Mouse (Mus musculus): Measurements from ENCODE around the gene Ccdc61. TPM values are rescaled to one million over a fixed set of nuclear protein-coding genes. Genes with fewer than 3 reads are reported as not detected.

Ccdc61 gene
- 34.8 and 37.2 TPM in 2 replicates for polyA plus RNA-seq (2012; rRNA removed)

GRCm38 (mm10) chr7:18910241-18910831 lies at the start of gene Ccdc61:
Gene Ccdc61, minus strand, starts transcription at chr7:18910415.

GRCm38 (mm10) chr7:18925162-18925938 lies 15.1 kb upstream of the Ccdc61 start, which contains the start of gene Nova2:
Gene Nova2, plus strand, starts transcription at chr7:18925888.

DNA sequence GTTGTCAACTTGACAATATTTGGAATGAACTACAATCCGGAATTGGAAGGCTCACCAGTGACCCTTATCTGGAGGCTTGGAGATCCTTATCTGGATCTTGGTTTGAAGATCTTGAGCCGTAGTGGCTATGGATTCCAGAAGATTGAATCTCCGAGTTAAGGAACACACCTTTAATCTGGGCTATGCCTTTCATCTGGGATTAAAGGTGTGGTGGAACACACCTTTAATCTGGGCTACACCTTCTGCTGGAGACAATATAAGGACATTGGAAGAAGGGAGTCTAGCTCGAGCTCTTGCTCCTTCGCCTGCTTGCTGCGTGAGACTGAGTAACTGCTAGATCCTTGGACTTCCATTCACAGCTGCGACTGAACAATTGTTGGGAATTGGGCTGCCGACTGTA lies 39.2 kb downstream of the Ccdc61 start, which contains the start of gene Pglyrp1:
Gene Pglyrp1 (plus strand): TSS at position 301 of the 400 bp plus-strand sequence.

Other genes with a start within 250 kb of the Ccdc61 start
- not detected in 2 replicates for gene Psg20, start 224.2 kb downstream of the Ccdc61 start, polyA plus RNA-seq (2012; rRNA removed)
- not detected in 2 replicates for gene Psg22, start 192.3 kb downstream of the Ccdc61 start, polyA plus RNA-seq (2012; rRNA removed)
- gene Psg19, start 111.9 kb downstream of the Ccdc61 start, polyA plus RNA-seq (2012; rRNA removed), result 0.02 TPM in 1 of 2 replicates, not detected in the other
- gene Psg17, start 88.8 kb downstream of the Ccdc61 start, polyA plus RNA-seq (2012; rRNA removed), result 0.19 and 0.21 TPM in 2 replicates
- gene Mill2, start 70.4 kb downstream of the Ccdc61 start, polyA plus RNA-seq (2012; rRNA removed), result 0.77 and 0.98 TPM in 2 replicates
- gene Pglyrp1, start 39.1 kb downstream of the Ccdc61 start, polyA plus RNA-seq (2012; rRNA removed), result 6.9 and 7.9 TPM in 2 replicates
- gene Nova2, start 15.5 kb upstream of the Ccdc61 start, polyA plus RNA-seq (2012; rRNA removed), result 25.7 and 28.5 TPM in 2 replicates
- gene Nanos2, start 77.0 kb upstream of the Ccdc61 start, polyA plus RNA-seq (2012; rRNA removed), result 2.4 and 2.8 TPM in 2 replicates
- 12.2 and 13.7 TPM in 2 replicates for gene Mypop, start 80.8 kb upstream of the Ccdc61 start, polyA plus RNA-seq (2012; rRNA removed)
- gene Irf2bp1, start 93.6 kb upstream of the Ccdc61 start, polyA plus RNA-seq (2012; rRNA removed), result 48.6 and 51.4 TPM in 2 replicates
- gene Foxa3, start 113.1 kb upstream of the Ccdc61 start, polyA plus RNA-seq (2012; rRNA removed), result 0.09 and 0.76 TPM in 2 replicates
- 94.7 and 95.7 TPM in 2 replicates for gene Sympk, start 114.0 kb upstream of the Ccdc61 start, polyA plus RNA-seq (2012; rRNA removed)
- 0.06 and 0.13 TPM in 2 replicates for gene Rsph6a, start 144.3 kb upstream of the Ccdc61 start, polyA plus RNA-seq (2012; rRNA removed)
- 154 and 161 TPM in 2 replicates for gene Dmwd, start 165.8 kb upstream of the Ccdc61 start, polyA plus RNA-seq (2012; rRNA removed)
- 66.0 and 81.7 TPM in 2 replicates for gene Dmpk, start 173.4 kb upstream of the Ccdc61 start, polyA plus RNA-seq (2012; rRNA removed)
- 20.6 and 32.0 TPM in 2 replicates for gene Six5, start 184.2 kb upstream of the Ccdc61 start, polyA plus RNA-seq (2012; rRNA removed)
- gene Gm4969, start 208.0 kb upstream of the Ccdc61 start, polyA plus RNA-seq (2012; rRNA removed), result 5.3 and 6.0 TPM in 2 replicates
- gene Fbxo46, start 209.4 kb upstream of the Ccdc61 start, polyA plus RNA-seq (2012; rRNA removed), result 12.5 and 13.2 TPM in 2 replicates
- 15.7 and 17.0 TPM in 2 replicates for gene Qpctl, start 238.9 kb upstream of the Ccdc61 start, polyA plus RNA-seq (2012; rRNA removed)
- 153 and 184 TPM in 2 replicates for gene Snrpd2, start 239.3 kb upstream of the Ccdc61 start, polyA plus RNA-seq (2012; rRNA removed)

Data from central nervous system, embryonic 14 days (tissue).